ENCODE assay signal across 10 mouse cellular contexts in genomic region chr17:90999667-91000154, GRCm38 (mm10).
DNase-seq lines count a peak whose midpoint lies in the region.
"Had no signal": no experiment of that assay in that cellular context is flagged by ENCODE, and none has a peak within 500 bp of the region (broad histone marks: within the 10 kb centered on the region; RNA-seq: fewer than 3 reads in every experiment).

No protein-coding gene starts in this region.

- H3K4me1 ChIP-seq in limb, embryonic 10.5 days: no peaks in the 10 kb centered on the region
- H3K4me1 ChIP-seq: liver, embryonic 12.5 days had no signal

- no peaks in the 10 kb centered on the region for H3K9me3 ChIP-seq in limb, embryonic 10.5 days (replicated peaks)
- H3K9me3 ChIP-seq: liver, embryonic 12.5 days had no signal

- H3K36me3 ChIP-seq in limb, embryonic 10.5 days: no peaks in the 10 kb centered on the region
- H3K36me3 ChIP-seq: liver, embryonic 12.5 days had no signal

- DNase-seq in gastrocnemius, adult 8-10 months (ENCODE audit: low spot score in 2 of 2): peak; percentile 2 to 5
- DNase-seq in gastrocnemius, postnatal 4 days (ENCODE audit: low spot score in 2 of 2): no peak
- peak; percentile 19 for DNase-seq in right cerebral cortex, postnatal 25 days
- DNase-seq in right cerebral cortex, postnatal 4 days: no peak
- peak; percentile 72 for DNase-seq in layer of hippocampus, adult 9-11 months
- no peak for DNase-seq in retina, postnatal 1 day
- DNase-seq in adipocyte (ENCODE audit: low spot score): no peak
- DNase-seq in limb, embryonic 10.5 days (ENCODE audit: low spot score): no peak
- DNase-seq: thymus, postnatal 14 days had no signal

- no peak overlapping the region for H3K4me3 ChIP-seq in limb, embryonic 10.5 days
- H3K4me3 ChIP-seq: liver, embryonic 12.5 days had no signal

- H3K27me3 ChIP-seq in limb, embryonic 10.5 days (ENCODE audit: low read depth, poor library complexity, severe bottlenecking): no peaks in the 10 kb centered on the region
- H3K27me3 ChIP-seq: liver, embryonic 12.5 days had no signal

- 71% methylated on average over 4 of the region's 4 CpGs for WGBS in limb, embryonic 10.5 days

- H3K27ac ChIP-seq in limb, embryonic 10.5 days: no peak overlapping the region
- H3K27ac ChIP-seq: liver, embryonic 12.5 days had no signal

Comparison
In these comparisons a context has a peak if more than half of its experiments do, and no peak if none do; other contexts are left out.
1. DNase-seq: peak in gastrocnemius, adult 8-10 months (2 of 2), right cerebral cortex, postnatal 25 days (single experiment) and layer of hippocampus, adult 9-11 months (single experiment); none in gastrocnemius, postnatal 4 days (0 of 2), right cerebral cortex, postnatal 4 days (single experiment), retina, postnatal 1 day (single experiment), adipocyte (single experiment) and limb, embryonic 10.5 days (single experiment).